Mouse (Mus musculus) neutrophil, adult 65 days (primary cell): Measurements from ENCODE around the gene RPS10-NUDT3. TPM values are rescaled to one million over a fixed set of nuclear protein-coding genes. Genes with fewer than 3 reads are reported as not detected.

ENCODE experiments used
- total RNA-seq: library from RNA; stranded (reverse); gene quantifications from 2 replicates; pipeline ENCODE4 v1.2.4, GENCODE M21; 2023

RPS10-NUDT3 gene
- total RNA-seq: not detected in 2 replicates

DNA sequence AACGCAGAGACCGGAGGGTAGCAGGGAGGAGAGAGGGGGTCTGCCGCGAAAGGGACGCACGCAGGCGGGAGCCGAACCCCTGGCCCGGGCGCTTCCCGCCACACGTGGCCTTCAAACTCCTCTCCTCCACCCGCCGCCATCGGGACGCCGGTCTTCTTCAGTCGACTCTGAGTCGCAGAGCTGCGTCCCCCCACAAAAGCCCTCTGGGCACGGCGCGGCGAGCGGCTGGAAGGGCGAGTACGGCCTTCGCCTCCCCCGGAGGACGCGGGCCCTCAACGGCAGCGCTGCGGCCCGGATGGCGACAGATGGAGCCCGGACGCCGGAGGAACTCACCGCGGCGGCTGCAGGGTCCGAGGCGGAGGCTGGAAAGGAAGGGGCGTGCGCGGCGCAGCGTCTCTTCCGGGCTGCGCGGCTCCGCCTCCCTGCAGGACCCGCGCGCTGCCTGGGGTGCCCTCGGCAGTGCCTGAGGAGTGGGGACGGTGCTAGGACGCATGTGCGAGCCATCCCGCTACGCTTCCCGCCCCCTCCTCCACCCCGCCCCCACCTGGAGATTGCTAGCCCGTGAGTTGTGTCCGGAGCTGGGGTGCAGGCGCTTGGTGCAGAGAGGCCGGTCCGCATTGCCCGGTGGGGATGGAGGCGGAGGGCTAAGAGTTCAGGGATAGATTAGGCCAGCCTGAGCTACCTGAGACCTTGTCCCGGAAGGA lies at the start of gene RPS10-NUDT3:
Gene RPS10-NUDT3, minus strand, starts transcription at position 352 of the 704 bp plus-strand sequence.

DNA sequence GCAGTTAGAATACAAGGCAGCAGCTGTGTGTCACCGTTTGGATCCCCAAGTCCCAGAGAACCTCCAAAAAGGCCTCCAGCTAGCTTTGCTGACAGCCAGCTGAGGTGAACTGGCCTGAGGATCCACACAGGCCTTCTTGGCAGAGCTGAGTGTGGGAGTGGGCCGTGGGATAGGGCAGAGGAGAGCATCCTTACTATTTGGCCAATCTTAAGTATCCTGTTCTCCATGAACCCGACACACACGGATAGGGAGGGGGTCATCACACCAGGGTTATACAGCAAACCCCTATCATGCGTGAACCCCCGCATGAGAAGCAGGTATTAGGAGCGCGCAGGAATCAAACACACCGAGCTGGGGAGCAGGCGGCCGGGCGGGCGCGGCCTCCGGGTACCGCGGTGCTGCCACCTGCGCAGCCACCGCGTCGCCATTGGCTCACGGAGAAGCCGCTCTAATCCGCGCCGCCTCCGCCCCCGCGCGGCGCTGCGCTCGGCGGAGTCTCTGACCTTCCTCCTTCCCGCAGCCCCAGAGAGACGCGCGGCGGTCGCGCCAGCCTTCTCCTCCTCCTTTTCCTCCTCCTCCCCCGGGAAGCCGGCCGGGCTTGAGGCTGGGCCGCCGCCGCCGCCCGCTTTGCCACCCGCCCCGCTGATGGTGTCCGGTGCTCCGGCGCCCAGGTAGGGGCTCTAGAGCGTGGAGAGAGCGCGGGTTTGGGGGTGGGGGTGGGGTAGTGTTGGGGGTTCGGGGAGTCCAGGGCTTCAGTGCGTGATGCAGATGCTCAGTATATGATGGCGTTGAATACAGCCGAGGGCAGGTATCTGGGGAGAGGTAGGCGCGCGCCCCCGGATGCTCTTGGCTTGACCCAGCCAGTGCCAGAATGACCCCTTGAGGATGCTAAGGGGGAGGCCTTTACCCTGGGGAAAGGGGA lies 20.3 kb upstream of the RPS10-NUDT3 start, which contains the start of gene Pacsin1:
Gene Pacsin1, plus strand, starts transcription at position 421 of the 922 bp plus-strand sequence.

DNA sequence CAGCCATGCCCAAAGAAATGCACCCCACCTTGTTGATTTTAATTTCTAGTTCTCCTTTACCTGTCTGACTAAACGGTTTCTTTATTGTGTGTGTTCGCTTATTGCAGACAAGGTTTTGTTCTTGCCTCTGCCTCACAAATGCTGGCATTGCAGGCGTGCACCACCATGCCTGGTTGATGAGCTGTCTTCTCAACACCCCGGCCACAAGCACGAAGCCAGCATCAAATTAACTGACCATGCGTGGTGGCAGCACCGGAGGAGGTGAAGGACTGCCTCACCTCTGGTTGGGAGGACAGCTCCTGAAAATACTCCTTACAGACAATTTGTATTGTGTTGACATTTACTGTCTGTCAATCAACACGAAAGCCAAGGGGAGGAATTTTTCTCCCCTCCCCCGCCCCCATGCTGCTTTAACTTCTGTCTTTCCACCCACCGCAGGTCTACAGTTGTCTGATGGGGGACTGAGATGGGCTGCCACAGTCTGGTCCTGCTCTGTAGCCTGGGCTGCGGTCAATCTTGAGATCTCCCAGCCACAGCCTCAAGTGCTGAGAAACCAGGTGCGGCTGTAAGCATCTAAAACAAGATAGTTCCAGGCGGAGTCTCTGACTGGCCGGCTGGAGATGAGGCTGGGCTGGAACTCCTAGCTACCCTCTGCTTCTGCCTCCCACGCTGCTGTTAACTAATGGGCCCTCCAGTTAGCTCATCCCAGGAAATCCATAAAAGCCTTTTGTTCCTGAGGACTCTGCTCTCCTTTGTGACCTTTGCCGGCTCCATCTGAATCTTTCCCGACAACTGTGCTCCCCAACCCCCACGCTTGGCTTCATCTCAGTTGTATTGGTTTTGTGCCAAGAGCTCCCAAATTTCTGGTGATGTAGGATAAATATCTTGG lies 1.4 kb upstream of the RPS10-NUDT3 start, which contains the start of gene Rps10:
Gene Rps10, minus strand, starts transcription at position 538 of the 889 bp plus-strand sequence.

DNA sequence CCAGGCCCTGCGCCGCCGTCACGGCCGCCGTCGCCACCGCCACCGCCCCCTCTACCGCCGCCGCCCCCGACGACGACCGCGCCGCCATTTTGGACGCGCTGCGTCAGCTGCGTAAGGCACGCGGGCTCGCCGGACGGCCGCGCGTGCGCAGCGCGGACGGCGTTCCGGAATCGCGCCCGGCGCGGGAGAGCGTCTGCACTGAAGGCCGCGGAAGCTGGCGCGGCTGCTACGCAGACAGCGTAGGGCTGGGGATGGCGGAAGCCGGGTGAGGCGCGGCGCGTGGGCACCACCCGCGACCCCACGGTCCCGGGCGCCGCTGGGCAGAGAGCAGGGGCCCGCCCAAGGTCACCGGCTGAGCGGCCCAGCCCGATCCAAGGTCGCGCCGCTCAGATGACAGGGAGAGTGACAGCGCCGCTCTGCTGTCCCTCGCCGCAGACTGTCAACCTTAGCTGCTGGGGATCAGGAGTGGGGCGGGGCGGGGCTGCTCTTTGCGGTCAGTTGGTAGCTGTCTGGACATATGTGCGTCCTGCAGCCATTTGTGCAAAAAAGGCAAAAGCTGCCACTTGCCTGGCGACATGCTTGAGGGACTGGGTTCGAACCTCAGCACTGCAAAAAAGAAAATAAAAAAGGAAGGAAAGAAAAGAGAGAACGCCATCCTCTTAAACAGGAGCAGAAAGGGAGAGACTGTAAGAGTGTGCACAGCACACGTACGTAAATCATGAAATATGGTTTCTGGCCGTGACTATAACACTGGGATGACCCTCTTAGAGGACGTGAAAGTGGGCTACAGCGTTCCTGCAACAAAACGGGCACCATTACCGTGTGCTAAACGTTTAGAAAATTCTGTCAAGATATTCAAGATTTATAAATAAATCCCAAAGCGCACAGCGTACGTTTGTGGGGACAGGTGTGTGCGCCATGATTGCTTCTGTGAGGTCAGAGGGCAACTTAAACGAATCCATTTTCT lies 11.4 kb downstream of the RPS10-NUDT3 start, which contains the start of gene Nudt3:
Gene Nudt3, minus strand, starts transcription at position 136 of the 967 bp plus-strand sequence.

DNA sequence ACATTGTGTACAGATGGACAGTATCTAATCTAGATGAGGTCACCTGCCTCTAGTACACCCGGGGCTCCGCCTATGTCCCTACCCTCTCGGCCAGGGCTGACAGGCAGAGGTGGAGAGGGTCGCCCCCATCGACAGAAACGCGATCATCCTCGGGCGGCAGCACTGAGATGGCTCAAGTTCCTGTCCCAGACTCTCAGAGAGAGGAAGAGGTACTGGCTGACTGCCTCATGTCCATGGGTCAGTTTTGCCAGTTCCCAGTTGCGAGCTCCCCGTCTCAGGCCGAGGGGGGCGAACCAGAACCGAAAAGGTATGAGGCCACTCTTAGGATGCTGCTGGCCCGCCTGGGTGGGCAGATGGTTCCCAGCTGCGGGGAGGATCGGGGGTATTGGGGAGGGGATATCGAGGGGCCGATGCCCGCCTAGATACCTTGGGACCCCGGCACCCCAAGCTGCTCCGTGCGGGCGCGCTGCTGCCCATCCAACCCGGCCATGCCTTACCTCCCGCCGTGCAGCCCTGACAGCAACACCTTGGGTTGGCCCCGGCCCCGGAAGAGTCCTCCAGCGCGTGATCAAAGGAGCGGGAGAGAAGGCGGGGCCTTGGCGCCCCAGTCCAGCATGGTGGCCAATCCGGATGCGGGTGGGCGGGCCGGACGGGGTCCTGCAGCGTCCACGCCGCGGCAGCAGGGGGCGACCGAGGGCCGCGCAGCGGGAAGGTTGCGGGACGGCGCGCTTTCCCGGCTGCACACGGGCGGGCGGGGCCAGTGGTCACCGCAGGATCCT lies 69.7 kb downstream of the RPS10-NUDT3 start, which contains the start of gene AI413582:
Gene AI413582, minus strand, starts transcription at position 594 of the 779 bp plus-strand sequence.

DNA sequence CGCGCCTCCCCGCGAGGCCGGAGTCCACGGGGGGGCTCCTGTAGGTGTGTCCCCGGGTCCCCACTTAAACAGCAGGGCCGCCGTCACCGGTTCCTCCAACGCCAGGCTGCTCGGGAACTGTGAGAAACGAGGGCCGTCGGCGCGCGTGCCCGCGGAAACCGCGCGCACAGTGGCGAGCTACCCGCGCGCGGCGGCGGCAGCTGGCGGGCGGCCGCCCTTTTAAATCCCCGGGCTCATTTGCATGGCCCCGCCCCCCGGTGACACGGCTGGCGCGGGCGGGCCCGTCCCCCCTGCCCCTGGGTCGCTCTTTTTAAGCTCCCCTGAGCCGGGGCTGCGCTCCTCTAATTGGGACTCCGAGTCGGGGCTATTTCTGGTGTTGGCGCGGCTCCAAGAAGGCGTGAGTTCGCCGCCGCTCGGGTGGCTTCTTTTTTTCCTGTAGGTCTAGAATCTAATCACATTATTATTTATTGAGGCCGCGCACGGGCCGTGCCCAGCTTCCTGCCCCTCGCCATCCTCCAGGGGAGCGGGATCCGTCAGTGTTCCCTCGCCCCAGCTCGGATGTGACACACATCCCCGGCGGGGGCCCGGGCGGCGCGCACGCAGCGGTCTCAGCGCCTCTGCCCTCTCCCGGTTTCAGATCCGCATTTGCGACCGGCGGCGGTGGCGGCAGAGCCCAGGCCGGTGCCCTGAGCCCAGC lies 78.6 kb downstream of the RPS10-NUDT3 start, which contains the start of gene Hmga1:
Gene Hmga1, plus strand, starts transcription at position 183 of the 697 bp plus-strand sequence.

Other genes with a start within 250 kb of the RPS10-NUDT3 start
- not detected in 2 replicates for gene Grm4, start 113.8 kb downstream of the RPS10-NUDT3 start, total RNA-seq
- 59.3 and 65.1 TPM in 2 replicates for gene Hmga1, start 78.7 kb downstream of the RPS10-NUDT3 start, total RNA-seq
- 26.5 and 32.3 TPM in 2 replicates for gene AI413582, start 69.5 kb downstream of the RPS10-NUDT3 start, total RNA-seq
- 42.9 and 57.1 TPM in 2 replicates for gene Nudt3, start 11.7 kb downstream of the RPS10-NUDT3 start, total RNA-seq
- 511 and 573 TPM in 2 replicates for gene Rps10, start 1.4 kb upstream of the RPS10-NUDT3 start, total RNA-seq
- gene Pacsin1, start 20.3 kb upstream of the RPS10-NUDT3 start, total RNA-seq: not detected in 2 replicates
- gene Spdef, start 93.7 kb upstream of the RPS10-NUDT3 start, total RNA-seq: 0.66 TPM in 1 of 2 replicates, not detected in the other
- gene D17Wsu92e, start 185.4 kb upstream of the RPS10-NUDT3 start, total RNA-seq: 52.2 and 63.4 TPM in 2 replicates
- gene Snrpc, start 202.9 kb upstream of the RPS10-NUDT3 start, total RNA-seq: 58.8 and 69.6 TPM in 2 replicates
- gene Uhrf1bp1, start 221.2 kb upstream of the RPS10-NUDT3 start, total RNA-seq: 5.0 and 6.3 TPM in 2 replicates